Mouse (Mus musculus): Measurements from ENCODE around the gene Drc1.

Drc1 gene

GRCm38 (mm10) chr5:30281291-30281732, at the start of gene Drc1:
Gene Drc1, plus strand, starts transcription at chr5:30281388.
- DNase-seq (ENCODE audit: extremely low spot score, low read depth, low spot score) = no peak

- DNase-seq (ENCODE audit: extremely low spot score, low read depth, low spot score) = no peak
These were observed 49.3 kb upstream of the Drc1 start for GRCm38 (mm10) chr5:30231891-30232270.

GRCm38 (mm10) chr5:30232271-30232971, 48.8 kb upstream of the Drc1 start, which contains the start of gene Selenoi:
Gene Selenoi, plus strand, starts transcription at chr5:30232581.
- peak; percentile 82 for DNase-seq (ENCODE audit: extremely low spot score, low read depth, low spot score)

- DNase-seq (ENCODE audit: extremely low spot score, low read depth, low spot score) = no peak
These were observed 48.1 kb upstream of the Drc1 start for GRCm38 (mm10) chr5:30233042-30233441.

GRCm38 (mm10) chr5:30233979-30234378, 47.2 kb upstream of the Drc1 start:
- DNase-seq (ENCODE audit: extremely low spot score, low read depth, low spot score) = no peak

- DNase-seq (ENCODE audit: extremely low spot score, low read depth, low spot score) = no peak
These were observed 45.5 kb upstream of the Drc1 start for GRCm38 (mm10) chr5:30235641-30236126.

GRCm38 (mm10) chr5:30238533-30238932, 42.7 kb upstream of the Drc1 start:
- no peak for DNase-seq (ENCODE audit: extremely low spot score, low read depth, low spot score)

- DNase-seq (ENCODE audit: extremely low spot score, low read depth, low spot score) = no peak
These were observed 40.6 kb upstream of the Drc1 start for GRCm38 (mm10) chr5:30240552-30240951.

GRCm38 (mm10) chr5:30242410-30242809, 38.8 kb upstream of the Drc1 start:
- DNase-seq (ENCODE audit: extremely low spot score, low read depth, low spot score) = no peak

GRCm38 (mm10) chr5:30243741-30244140, 37.4 kb upstream of the Drc1 start:
- no peak for DNase-seq (ENCODE audit: extremely low spot score, low read depth, low spot score)

- DNase-seq (ENCODE audit: extremely low spot score, low read depth, low spot score) = no peak
These were observed 35.2 kb upstream of the Drc1 start for GRCm38 (mm10) chr5:30245861-30246416.

- DNase-seq (ENCODE audit: extremely low spot score, low read depth, low spot score) = no peak
These were observed 33.5 kb upstream of the Drc1 start for GRCm38 (mm10) chr5:30247666-30248065.

- DNase-seq (ENCODE audit: extremely low spot score, low read depth, low spot score) = no peak
These were observed 25.4 kb upstream of the Drc1 start for GRCm38 (mm10) chr5:30255567-30256354.

- no peak for DNase-seq (ENCODE audit: extremely low spot score, low read depth, low spot score)
These were observed 22.4 kb upstream of the Drc1 start for GRCm38 (mm10) chr5:30258776-30259175.

- no peak for DNase-seq (ENCODE audit: extremely low spot score, low read depth, low spot score)
These were observed 10.5 kb upstream of the Drc1 start for GRCm38 (mm10) chr5:30270571-30271190.

- DNase-seq (ENCODE audit: extremely low spot score, low read depth, low spot score) = no peak
These were observed 9.4 kb upstream of the Drc1 start for GRCm38 (mm10) chr5:30271599-30272281.

GRCm38 (mm10) chr5:30276361-30276760, 4.8 kb upstream of the Drc1 start:
- DNase-seq (ENCODE audit: extremely low spot score, low read depth, low spot score) = no peak

- DNase-seq (ENCODE audit: extremely low spot score, low read depth, low spot score) = no peak
These were observed 2.2 kb upstream of the Drc1 start for GRCm38 (mm10) chr5:30278952-30279351.

- DNase-seq (ENCODE audit: extremely low spot score, low read depth, low spot score) = no peak
These were observed 1.7 kb upstream of the Drc1 start for GRCm38 (mm10) chr5:30279446-30279845.

GRCm38 (mm10) chr5:30280864-30281263, 324 bp upstream of the Drc1 start:
- DNase-seq (ENCODE audit: extremely low spot score, low read depth, low spot score) = no peak

Measured in hindlimb bud, embryonic 11.5 days (tissue).